Mouse (Mus musculus) layer of hippocampus, adult 18-20 months (tissue): Measurements from ENCODE around the gene Il18bp. TPM values are rescaled to one million over a fixed set of nuclear protein-coding genes. Genes with fewer than 3 reads are reported as not detected.
"Not testable (repeated sequence)": the region's sequence is repeated elsewhere in the genome, so short reads cannot be mapped to it uniquely, and the experiment has no call there.

Experiments
- DNase-seq, 2 experiments: peaks; one replicate each; pipeline ENCODE4 v3.0.0; 2022; ENCODE audit warnings: low spot score in 2 of 2
- long read RNA-seq: library from polyadenylated mRNA; stranded (forward); transcript quantifications from one replicate; pipeline ENCODE4 v2.0.0, GENCODE M21; 2021
- total RNA-seq, 2 experiments: library from RNA; stranded (reverse); gene quantifications; 2 replicates each; pipeline ENCODE4 v1.2.3; 2021

Gene Il18bp
- 1 to 10 TPM; 5.6 to 6.1 TPM for total RNA-seq
- long read RNA-seq, result 0 reads

GRCm38 (mm10) chr7:102018590-102018989, at the start of gene Il18bp:
TSS of gene Il18bp (minus strand) at chr7:102018690.
- DNase-seq, result no peak

GRCm38 (mm10) chr7:102066363-102066762, 47.9 kb upstream of the Il18bp start:
- DNase-seq, result no peak

- DNase-seq, result peak; percentile 92 to 95
Measured at GRCm38 (mm10) chr7:102065046-102065891, 46.8 kb upstream of the Il18bp start, which contains the start of the genes Rnf121, Xndc1 and Xntrpc. TSS of gene Rnf121 (minus strand) at chr7:102065469. TSS of gene Xndc1 (plus strand) at chr7:102065511. TSS of gene Xntrpc (plus strand) at chr7:102065713.

DNA sequence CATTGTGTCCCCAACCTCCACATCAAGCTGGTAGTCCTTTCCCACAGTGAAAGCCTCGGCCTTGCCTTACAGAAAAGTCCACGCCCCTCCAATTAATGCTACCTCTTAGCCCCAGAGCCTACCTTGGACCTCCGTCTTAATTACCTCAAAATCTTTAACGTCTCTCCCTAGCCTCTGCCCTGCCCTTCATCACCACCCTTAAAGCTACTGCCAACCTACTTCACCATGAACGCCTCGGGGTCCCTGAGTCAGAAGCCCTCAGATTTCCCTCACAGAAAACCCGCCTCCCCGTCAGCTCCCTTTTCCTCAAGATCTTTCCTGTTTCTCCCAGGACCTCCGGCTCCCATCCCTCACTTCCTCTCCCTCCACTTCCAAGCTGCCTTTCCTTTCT, 46.2 kb upstream of the Il18bp start:
- DNase-seq, result peak in 1 of 2 experiments; percentile 25

GRCm38 (mm10) chr7:102063891-102064290, 45.4 kb upstream of the Il18bp start:
- no peak for DNase-seq

GRCm38 (mm10) chr7:102062203-102062602, 43.7 kb upstream of the Il18bp start:
- no peak for DNase-seq

- no peak for DNase-seq
Measured at GRCm38 (mm10) chr7:102061353-102061752, 42.9 kb upstream of the Il18bp start.

- not testable (repeated sequence) for DNase-seq
Measured at GRCm38 (mm10) chr7:102048524-102048923, 30.0 kb upstream of the Il18bp start.

DNA sequence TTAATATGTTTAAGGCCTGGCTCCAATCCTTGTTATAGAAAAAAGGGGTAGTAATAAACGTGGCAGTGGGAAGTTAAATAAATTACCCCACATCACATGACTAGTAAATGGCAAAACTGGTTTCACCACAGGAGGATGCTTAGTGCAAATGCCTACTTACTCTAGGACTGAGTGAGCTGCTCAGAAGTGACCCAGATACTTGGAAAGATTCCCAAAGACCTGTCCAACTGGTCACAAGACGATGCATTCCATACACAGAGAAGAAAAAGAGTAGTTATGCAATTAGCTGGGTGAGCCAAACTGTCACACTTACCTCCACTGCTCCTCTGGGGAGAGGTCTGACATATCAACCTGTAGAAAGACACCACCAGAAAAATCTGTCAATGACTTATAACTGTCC, 23.8 kb upstream of the Il18bp start:
- no peak for DNase-seq

DNA sequence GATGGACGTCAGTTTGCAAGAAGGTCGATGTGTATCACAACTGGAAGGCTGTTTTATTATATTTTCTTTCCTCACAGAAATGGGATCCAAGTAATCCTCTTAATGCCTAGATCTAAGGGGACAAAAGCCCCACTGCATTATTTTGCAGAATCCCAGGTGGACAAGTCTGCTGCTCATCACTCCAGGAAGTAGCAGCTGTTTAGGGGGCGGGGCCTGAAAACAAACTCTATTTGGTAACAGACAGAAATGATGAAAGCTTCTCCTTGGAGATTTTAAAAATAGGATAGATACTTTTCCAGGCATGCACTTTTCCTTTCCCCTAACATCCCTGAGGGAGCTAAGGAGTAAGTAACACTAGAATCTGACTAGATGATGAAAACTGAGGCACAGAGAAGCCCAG, 18.8 kb upstream of the Il18bp start:
- no peak for DNase-seq

- DNase-seq, result no peak
Measured at GRCm38 (mm10) chr7:102035534-102035933, 17.0 kb upstream of the Il18bp start.

DNA sequence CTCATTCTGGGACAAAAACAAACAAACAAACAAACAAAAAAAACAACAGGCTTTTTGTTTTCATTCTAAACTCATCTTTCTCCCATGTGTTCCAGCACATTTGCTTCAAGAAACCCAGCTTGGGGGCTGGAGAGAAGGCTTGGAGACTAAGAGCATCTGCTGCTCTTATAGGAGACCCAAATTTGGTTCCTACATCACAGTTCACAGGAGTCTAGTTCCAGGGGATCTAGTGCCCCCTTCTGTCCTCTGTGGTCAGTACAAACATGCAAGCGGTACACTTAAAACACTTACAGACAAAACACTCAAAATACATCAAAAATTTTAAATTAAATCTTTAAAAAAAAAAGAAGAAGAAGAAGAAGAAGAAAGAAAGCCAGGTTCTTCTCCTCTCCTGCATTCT, 16.4 kb upstream of the Il18bp start:
- no peak for DNase-seq

DNA sequence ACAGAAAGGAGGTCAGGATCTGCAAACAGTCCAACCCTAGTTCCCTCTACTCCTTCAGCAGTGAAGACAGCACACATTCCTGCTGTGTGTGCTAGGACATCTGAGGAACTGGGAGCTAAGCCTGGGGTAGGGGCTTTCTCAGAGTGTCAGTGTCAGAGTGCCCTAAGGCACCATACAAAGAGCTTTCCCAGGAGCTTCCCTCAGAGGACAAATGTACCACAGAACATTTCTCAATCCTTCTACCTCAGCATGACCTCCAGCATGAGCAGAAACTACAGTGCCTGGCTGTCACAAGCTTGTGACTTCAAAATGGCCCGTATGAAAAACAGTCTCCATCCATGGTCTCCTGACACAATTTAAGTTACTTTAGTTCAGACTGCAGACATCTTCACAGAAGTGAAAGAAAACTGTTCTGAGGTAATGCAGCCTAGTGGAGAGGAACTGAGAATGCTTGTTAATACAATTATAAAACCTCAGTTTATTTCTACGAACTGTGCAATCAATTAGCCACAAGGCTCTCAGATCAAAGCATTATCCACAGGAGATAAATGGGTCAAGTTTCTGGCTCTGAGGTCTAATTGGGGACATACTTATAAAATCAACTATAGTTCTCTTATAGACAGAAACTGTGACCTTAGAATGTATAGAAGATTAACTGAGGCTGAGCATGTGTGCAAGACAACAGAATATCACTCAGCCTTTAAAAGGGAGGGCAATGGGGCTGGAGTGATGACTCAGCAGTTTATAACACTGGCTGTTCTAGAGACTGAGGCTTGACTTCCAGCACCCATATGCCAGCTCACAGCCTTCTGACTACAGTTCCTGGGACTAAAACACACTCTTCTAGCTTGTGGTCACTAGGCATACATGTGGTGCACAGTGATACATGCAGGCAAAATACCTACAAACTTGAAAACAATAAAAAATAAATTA, 7.0 kb upstream of the Il18bp start:
- no peak for DNase-seq

GRCm38 (mm10) chr7:102023821-102024220, 5.3 kb upstream of the Il18bp start:
- no peak for DNase-seq

DNA sequence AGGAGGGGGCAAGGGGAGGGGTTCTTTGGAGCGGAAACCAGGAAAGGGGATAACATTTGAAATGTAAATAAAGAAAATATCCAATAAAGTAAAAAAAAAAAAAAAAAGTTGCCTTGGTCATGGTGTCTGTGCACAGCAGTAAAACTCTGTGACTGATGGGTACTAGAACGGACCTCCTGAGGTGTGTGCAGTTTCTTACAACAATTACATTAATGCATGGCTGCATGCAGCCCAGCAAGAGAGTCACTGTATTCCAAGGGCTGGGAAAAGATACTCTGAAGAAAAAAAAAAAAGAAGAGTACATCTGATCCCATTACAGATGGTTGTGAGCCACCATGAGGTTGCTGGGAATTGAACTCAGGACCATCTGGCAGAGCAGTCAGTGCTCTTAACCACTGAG, 2.4 kb upstream of the Il18bp start:
- not testable (repeated sequence) for DNase-seq

DNA sequence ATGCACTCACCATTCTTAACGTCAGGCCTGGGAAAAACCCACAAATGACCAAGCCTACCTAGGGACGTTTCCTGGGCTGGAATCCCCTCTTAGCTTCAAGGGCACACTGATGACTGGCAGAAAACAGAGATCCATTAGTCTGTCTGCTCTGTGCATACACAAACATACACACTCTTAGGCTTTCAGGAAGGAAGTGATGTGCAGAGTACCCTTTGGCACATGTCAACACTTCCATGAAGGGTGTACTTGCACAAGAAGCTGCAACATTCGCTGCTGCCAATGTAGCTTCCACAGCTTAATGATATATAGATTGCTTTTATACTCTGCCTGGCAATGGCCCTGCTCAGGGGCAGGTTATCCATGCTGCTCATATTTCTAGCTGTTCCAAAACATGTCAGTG, 872 bp upstream of the Il18bp start:
- DNase-seq, result no peak

DNA sequence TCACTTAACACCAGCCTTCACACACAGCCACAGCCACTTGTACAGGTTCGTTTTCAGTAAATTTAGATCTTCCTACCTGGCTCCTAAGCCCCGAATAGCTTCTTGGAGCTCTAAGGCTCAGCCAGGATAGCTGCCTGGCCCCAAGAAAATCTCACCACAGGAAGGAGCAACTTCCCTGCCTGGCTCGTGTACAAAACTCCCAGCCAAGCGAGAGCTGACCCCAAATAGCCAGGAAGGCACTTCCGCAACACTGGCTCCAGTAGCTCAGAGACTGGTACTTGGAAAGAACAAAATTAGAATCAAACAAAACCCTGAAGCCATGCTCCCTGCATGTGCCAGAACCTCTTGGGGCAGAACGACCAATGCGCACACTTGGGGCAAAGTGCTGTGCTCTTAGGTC, 456 bp downstream of the Il18bp start:
- no peak for DNase-seq

- DNase-seq, result no peak
Measured at GRCm38 (mm10) chr7:102017452-102017851, 1.0 kb downstream of the Il18bp start.

DNA sequence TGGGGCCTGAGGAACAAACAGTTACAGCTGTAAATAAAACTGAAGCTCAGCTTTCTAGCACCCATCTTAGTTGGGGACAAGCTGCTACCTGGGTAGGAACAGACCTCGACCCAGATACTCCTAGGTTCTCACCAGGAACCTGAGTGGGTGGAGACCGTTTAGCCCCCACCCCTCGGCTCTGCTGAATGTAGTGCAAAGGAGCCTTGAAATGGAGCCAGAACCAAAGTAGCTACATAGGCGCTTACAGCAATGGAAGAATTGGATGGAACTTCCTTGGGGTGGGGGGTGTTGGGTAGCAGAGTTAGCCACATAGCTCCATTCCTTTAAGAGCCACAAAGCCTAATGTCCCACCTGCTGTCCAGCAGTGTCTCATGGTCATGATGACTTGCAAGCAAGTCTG, 1.6 kb downstream of the Il18bp start:
- no peak for DNase-seq

DNA sequence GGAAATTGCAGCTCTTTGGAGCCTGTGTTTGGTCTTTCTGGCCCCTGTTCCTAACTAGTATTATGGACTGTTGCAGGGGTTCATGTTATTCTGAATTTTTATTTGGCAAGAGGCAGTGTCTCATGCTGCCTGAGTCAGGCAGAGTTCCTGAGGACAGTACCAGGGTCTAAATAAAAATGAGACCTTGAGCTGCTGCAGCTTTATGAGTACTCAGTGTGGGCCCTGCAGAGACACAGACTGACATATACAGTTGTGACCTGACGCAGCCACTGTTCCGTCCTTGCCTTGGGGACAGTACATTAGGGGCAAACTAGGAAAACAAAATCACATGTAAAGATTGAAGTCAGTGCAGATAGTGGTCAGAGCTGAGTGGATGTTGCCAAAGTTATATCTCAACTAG, 3.5 kb downstream of the Il18bp start:
- DNase-seq, result no peak

- DNase-seq, result no peak
Measured at GRCm38 (mm10) chr7:102013416-102013815, 5.1 kb downstream of the Il18bp start.

GRCm38 (mm10) chr7:102011855-102012254, 6.6 kb downstream of the Il18bp start:
- DNase-seq, result no peak
